27 mouse cellular contexts compared by ENCODE assay signal in the genomic region with DNA sequence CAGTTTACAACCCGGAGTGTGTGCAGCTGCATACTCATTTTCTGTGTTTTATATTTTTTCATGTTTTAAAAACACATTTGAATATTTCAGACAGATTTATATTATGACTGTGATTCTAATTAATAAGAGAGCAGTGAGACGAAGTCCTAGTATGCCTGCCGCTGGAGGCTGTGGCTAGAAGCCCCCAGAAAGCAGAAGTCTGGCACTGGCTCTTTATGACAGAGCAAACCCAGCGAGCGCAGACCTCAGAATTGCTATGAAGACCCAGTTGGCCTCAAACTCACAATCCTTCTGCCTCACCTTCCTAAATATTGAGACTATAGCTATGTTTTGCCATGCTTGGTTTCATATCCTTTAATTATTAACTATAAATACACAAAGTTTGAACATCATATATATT.
"Had no signal": no experiment of that assay in that cellular context is flagged by ENCODE, and none has a peak within 500 bp of the region (broad histone marks: within the 10 kb centered on the region; RNA-seq: fewer than 3 reads in every experiment).

No protein-coding gene starts in this region.

- ATAC-seq: hindbrain, embryonic 16.5 days; inflammation-experienced regulatory T-cells, adult 6 months; intestine, embryonic 15.5 days; intestine, postnatal 0 days; liver, embryonic 12.5 days had no signal

- H3K4me3 ChIP-seq: gastrocnemius, adult 2 months; heart, embryonic 10.5 days; heart, embryonic 13.5 days; heart, embryonic 15.5 days; hindbrain, embryonic 10.5 days; hindbrain, embryonic 12.5 days; intestine, embryonic 15.5 days; layer of hippocampus, adult 2 months; left cerebral cortex, adult 2 months; limb, embryonic 13.5 days; limb, embryonic 15.5 days; liver, embryonic 12.5 days had no signal

- DNase-seq: gastrocnemius, adult 2 months; gastrocnemius, postnatal 10 days; gastrocnemius, postnatal 25 days; heart, adult 18-20 months; heart, postnatal 14 days; heart, postnatal 36 days; kidney, adult 18-20 months; kidney, adult 8-10 months; kidney, postnatal 10 days; kidney, postnatal 25 days; kidney, postnatal 4 days had no signal

- H3K27ac ChIP-seq: gastrocnemius, adult 2 months; heart, embryonic 10.5 days; heart, embryonic 13.5 days; heart, embryonic 15.5 days; hindbrain, embryonic 10.5 days; hindbrain, embryonic 12.5 days; hindbrain, embryonic 14.5 days; intestine, embryonic 15.5 days; layer of hippocampus, adult 2 months; left cerebral cortex, adult 2 months; limb, embryonic 13.5 days; limb, embryonic 15.5 days; liver, embryonic 12.5 days; liver, embryonic 14.5 days had no signal

- H3K9me3 ChIP-seq: heart, embryonic 10.5 days; heart, embryonic 13.5 days; heart, embryonic 15.5 days; hindbrain, embryonic 10.5 days; hindbrain, embryonic 12.5 days; intestine, embryonic 15.5 days; limb, embryonic 13.5 days; limb, embryonic 15.5 days; liver, embryonic 12.5 days had no signal

- H3K27me3 ChIP-seq: heart, embryonic 13.5 days; heart, embryonic 15.5 days; hindbrain, embryonic 12.5 days; intestine, embryonic 15.5 days; limb, embryonic 13.5 days; limb, embryonic 15.5 days; liver, embryonic 12.5 days had no signal

- H3K4me1 ChIP-seq: heart, embryonic 15.5 days; hindbrain, embryonic 10.5 days; hindbrain, embryonic 12.5 days; intestine, embryonic 15.5 days; limb, embryonic 15.5 days had no signal

- H3K4me2 ChIP-seq: heart, embryonic 13.5 days; heart, embryonic 15.5 days; hindbrain, embryonic 12.5 days; hindbrain, embryonic 14.5 days; intestine, embryonic 15.5 days; limb, embryonic 13.5 days; limb, embryonic 15.5 days; liver, embryonic 12.5 days had no signal

- H3K9ac ChIP-seq: heart, embryonic 13.5 days; heart, embryonic 15.5 days; hindbrain, embryonic 12.5 days; hindbrain, embryonic 14.5 days; intestine, embryonic 15.5 days; limb, embryonic 13.5 days; limb, embryonic 15.5 days; liver, embryonic 12.5 days; liver, embryonic 14.5 days had no signal
